Mouse (Mus musculus) skeletal muscle tissue, adult 2 months (tissue): ENCODE measurements around the gene Pdcd10.

Experiments
- DNase-seq: peaks from one replicate; pipeline ENCODE4 v3.0.0-alpha.2; 2012; ENCODE audit warnings: low read depth, low spot score

Gene Pdcd10

GRCm38 (mm10) chr3:75474657-75475056, 82.0 kb downstream of the Pdcd10 start:
- no peak for DNase-seq

- DNase-seq = no peak
Measured at GRCm38 (mm10) chr3:75468154-75468553, 88.5 kb downstream of the Pdcd10 start.
